Mouse (Mus musculus) spleen, adult 2 months (tissue): ENCODE measurements around the gene Olig1.

Experiments
- CTCF ChIP-seq: fragments of 200-500 bp; IDR thresholded peaks from 2 replicates; pipeline ENCODE4 v1.5.1; 2011; ENCODE audit warnings: mild to moderate bottlenecking, inconsistent platforms; ENCODE audit not compliant: insufficient read depth, insufficient read length, insufficient replicate concordance; ENCODE audit errors: extremely low read depth
- POLR2A ChIP-seq: fragments of 200-500 bp; IDR thresholded peaks from 2 replicates; pipeline ENCODE4 v1.6.1; 2011; ENCODE audit warnings: low read depth, low read length, inconsistent platforms

DNA sequence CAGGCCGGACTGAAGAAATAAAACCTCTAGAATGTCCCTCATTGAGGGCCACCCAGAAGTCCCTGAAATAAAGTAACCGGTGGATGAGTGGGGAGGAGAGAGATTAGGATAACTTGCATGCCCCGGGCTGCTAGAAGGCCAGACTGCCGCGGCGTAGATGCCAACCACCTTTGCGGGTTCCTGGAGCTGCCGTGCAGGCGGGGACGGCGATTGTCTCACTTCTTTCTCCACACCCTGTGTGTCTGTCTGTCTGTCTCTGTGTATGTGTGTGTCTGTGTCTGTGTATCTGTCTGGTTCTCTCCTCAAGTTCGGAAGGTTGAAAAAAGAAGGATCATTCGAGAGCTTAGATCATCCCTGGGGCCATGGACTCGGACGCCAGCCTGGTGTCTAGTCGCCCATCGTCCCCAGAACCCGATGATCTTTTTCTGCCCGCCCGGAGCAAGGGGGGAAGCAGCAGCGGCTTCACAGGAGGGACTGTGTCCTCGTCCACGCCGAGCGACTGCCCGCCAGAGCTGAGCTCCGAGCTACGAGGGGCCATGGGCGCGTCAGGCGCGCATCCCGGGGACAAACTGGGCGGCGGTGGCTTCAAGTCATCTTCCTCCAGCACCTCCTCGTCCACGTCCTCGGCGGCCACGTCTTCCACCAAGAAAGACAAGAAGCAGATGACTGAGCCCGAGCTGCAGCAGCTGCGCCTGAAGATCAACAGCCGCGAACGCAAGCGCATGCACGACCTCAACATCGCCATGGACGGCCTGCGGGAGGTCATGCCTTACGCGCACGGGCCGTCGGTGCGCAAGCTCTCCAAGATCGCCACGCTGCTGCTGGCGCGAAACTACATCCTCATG lies 43.3 kb upstream of the Olig1 start:
- no peak for TF ChIP-seq CTCF
- TF ChIP-seq POLR2A, result no peak
